Mouse (Mus musculus) testis, adult 2 months (tissue): ENCODE results near the gene Fam98c. TPM values are rescaled to one million over a fixed set of nuclear protein-coding genes. Genes with fewer than 3 reads are reported as not detected.
"Not testable (repeated sequence)": the region's sequence is repeated elsewhere in the genome, so short reads cannot be mapped to it uniquely, and the experiment has no call there.

Experiments used
- H3K27ac ChIP-seq: fragments of 200-500 bp; 2 replicates; pipeline ENCODE4 v1.5.1; 2012; ENCODE audit warnings: low read depth, low read length; ENCODE audit not compliant: control insufficient read depth, insufficient read depth
- H3K27me3 ChIP-seq: fragments of 200-500 bp; 2 replicates; pipeline ENCODE4 v1.6.1; 2012; ENCODE audit warnings: mild to moderate bottlenecking, low read length, moderate library complexity; ENCODE audit not compliant: control insufficient read depth, insufficient read depth
- H3K36me3 ChIP-seq: fragments of 200-500 bp; 2 replicates; pipeline ENCODE4 v1.6.1; 2012; ENCODE audit warnings: mild to moderate bottlenecking, low read length; ENCODE audit not compliant: control insufficient read depth, insufficient read depth
- H3K4me1 ChIP-seq: fragments of 200-500 bp; 2 replicates; pipeline ENCODE4 v1.6.1; 2012; ENCODE audit warnings: low read length; ENCODE audit not compliant: control insufficient read depth, insufficient read depth
- H3K4me3 ChIP-seq: fragments of 200-500 bp; 2 replicates; pipeline ENCODE4 v1.5.1; 2012; ENCODE audit warnings: low read depth, mild to moderate bottlenecking, low read length, moderate library complexity, mixed read lengths; ENCODE audit not compliant: control insufficient read depth
- CTCF ChIP-seq: fragments of 200-500 bp; IDR thresholded peaks from 2 replicates; pipeline ENCODE4 v1.5.1; 2012; ENCODE audit warnings: low read depth, mild to moderate bottlenecking, inconsistent platforms, low read length, moderate library complexity; ENCODE audit not compliant: control insufficient read depth, insufficient read depth, insufficient replicate concordance
- POLR2A ChIP-seq: fragments of 200-500 bp; IDR thresholded peaks from 2 replicates; pipeline ENCODE4 v1.6.1; 2012; ENCODE audit warnings: low read depth, mild to moderate bottlenecking, inconsistent platforms, low read length, moderate library complexity; ENCODE audit not compliant: control insufficient read depth
- polyA plus RNA-seq: library from polyadenylated mRNA; depleted of rRNA; stranded (reverse); fragments of >200 nt; gene quantifications from 2 replicates; pipeline ENCODE4 v1.2.3, GENCODE M21; 2012; rRNA removed

Fam98c gene
- 194 and 338 TPM in 2 replicates for polyA plus RNA-seq

- peaks cover 1% of the 10 kb centered on the region; the same call in 1 of the 2 replicates for H3K36me3 ChIP-seq
- peak within 1 kb of the TSS; percentile 91 for H3K4me3 ChIP-seq
- peak within 1 kb of the TSS; percentile 92 for H3K27ac ChIP-seq
- TF ChIP-seq CTCF = 0 out of 2 replicates have a peak, but pooled peaks have one; percentile 11
- peak; percentile 3; the same call in 1 of the 2 replicates for TF ChIP-seq POLR2A
- H3K27me3 ChIP-seq = no peaks in the 10 kb centered on the region
- peaks cover 16% of the 10 kb centered on the region for H3K4me1 ChIP-seq
Measured at GRCm38 (mm10) chr7:29155838-29156782, at the start of gene Fam98c. Gene Fam98c (minus strand): TSS chr7:29156234.

- Histone ChIP-seq H3K27me3 (no peaks in the 10 kb centered on the region), H3K4me1 (no peaks in the 10 kb centered on the region), H3K4me3 (no peak overlapping the region), H3K27ac (no peak overlapping the region), H3K36me3 (no peaks in the 10 kb centered on the region)
- TF ChIP-seq POLR2A (no peak), CTCF (no peak)
Measured at GRCm38 (mm10) chr7:29202577-29202976, 46.5 kb upstream of the Fam98c start.

- not testable (repeated sequence) for H3K4me1 ChIP-seq, H3K36me3 ChIP-seq, H3K4me3 ChIP-seq, H3K27me3 ChIP-seq, H3K27ac ChIP-seq
Measured at GRCm38 (mm10) chr7:29194230-29194629, 38.2 kb upstream of the Fam98c start.

- not testable (repeated sequence) for H3K4me1 ChIP-seq, H3K36me3 ChIP-seq, H3K27ac ChIP-seq, H3K27me3 ChIP-seq
- H3K4me3 ChIP-seq = peak overlapping the region; percentile 100
Measured at GRCm38 (mm10) chr7:29181323-29181722, 25.3 kb upstream of the Fam98c start.

GRCm38 (mm10) chr7:29180854-29181236, 24.8 kb upstream of the Fam98c start:
- no peaks in the 10 kb centered on the region; the same call in none of the 2 replicates for H3K36me3 ChIP-seq
- H3K4me3 ChIP-seq = peak overlapping the region; percentile 100
- no peaks in the 10 kb centered on the region for H3K27me3 ChIP-seq
- H3K27ac ChIP-seq = peak overlapping the region; percentile 99
- TF ChIP-seq CTCF (no peak), POLR2A (no peak)
- H3K4me1 ChIP-seq = peaks cover 7% of the 10 kb centered on the region

GRCm38 (mm10) chr7:29180077-29180853, 24.2 kb upstream of the Fam98c start, which contains the start of gene Psmd8:
Gene Psmd8 (minus strand): TSS chr7:29180701.
- Histone ChIP-seq H3K4me3 (peak within 1 kb of the TSS; percentile 100), H3K27ac (peak within 1 kb of the TSS; percentile 99), H3K36me3 (no peaks in the 10 kb centered on the region; the same call in none of the 2 replicates), H3K27me3 (no peaks in the 10 kb centered on the region), H3K4me1 (peaks cover 7% of the 10 kb centered on the region)
- TF ChIP-seq CTCF (peak; percentile 23; the same call in 1 of the 2 replicates), POLR2A (peak; percentile 85)

- Histone ChIP-seq H3K27ac (no peak overlapping the region), H3K36me3 (no peaks in the 10 kb centered on the region; the same call in none of the 2 replicates)
- no peak for TF ChIP-seq POLR2A
- no peak for TF ChIP-seq CTCF
Measured at GRCm38 (mm10) chr7:29179323-29179722, 23.3 kb upstream of the Fam98c start.

More at GRCm38 (mm10) chr7:29179323-29179722, 23.3 kb upstream of the Fam98c start:
- H3K27me3 ChIP-seq = no peaks in the 10 kb centered on the region
- H3K4me1 ChIP-seq = peaks cover 7% of the 10 kb centered on the region
- peak overlapping the region; percentile 100 for H3K4me3 ChIP-seq
